Mouse (Mus musculus) hematopoietic stem cell, adult 5-6 weeks (primary cell): ENCODE measurements around the gene Sacm1l. TPM values are rescaled to one million over a fixed set of nuclear protein-coding genes. Genes with fewer than 3 reads are reported as not detected.
A peak's percentile ranks its signal among the peaks of the same experiment; 100 is the strongest.

Experiments
- ATAC-seq, 2 experiments: fragments of 125-278 bp in 1 of 2; replicated peaks in 1 of 2; 2 replicates each; pipeline ENCODE4 v1.8.0; 2016 to 2017; ENCODE audit warnings: inconsistent platforms in 2 of 2, mild to moderate bottlenecking in 2 of 2, moderate number of reproducible peaks in 2 of 2, low read depth in 1 of 2, moderate TSS enrichment in 1 of 2; ENCODE audit not compliant: low FRiP score in 2 of 2, poor library complexity in 2 of 2, severe bottlenecking in 2 of 2, insufficient read depth in 1 of 2, low TSS enrichment in 1 of 2
- total RNA-seq: library from RNA; stranded (forward); fragments of 172-1452, 232-1000 nt; gene quantifications from 2 replicates; pipeline ENCODE4 v1.2.3, GENCODE M21; 2017

Sacm1l gene
- total RNA-seq, 1 experiment from 2014 or later, result 58.9 TPM

DNA sequence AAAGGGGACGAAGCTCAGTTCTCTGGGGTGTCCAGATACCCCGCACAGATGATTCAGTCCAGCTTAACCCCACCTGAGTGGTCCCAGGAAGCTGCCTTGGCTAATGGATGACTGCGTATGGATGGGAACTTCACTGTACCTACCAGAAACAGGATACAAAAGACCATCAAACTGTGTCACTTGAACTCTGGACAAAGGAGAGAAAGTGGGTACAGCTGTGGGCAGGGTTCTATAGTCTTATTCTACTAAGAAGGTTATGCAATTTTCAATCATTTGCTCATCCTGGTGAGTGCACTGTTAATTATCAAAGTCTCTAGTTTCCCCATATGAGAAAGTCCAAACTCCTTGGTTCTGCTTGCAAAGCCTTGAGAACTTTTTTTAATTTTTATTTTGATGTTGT is 103.4 kb downstream of the Sacm1l start:
- no peak for ATAC-seq

DNA sequence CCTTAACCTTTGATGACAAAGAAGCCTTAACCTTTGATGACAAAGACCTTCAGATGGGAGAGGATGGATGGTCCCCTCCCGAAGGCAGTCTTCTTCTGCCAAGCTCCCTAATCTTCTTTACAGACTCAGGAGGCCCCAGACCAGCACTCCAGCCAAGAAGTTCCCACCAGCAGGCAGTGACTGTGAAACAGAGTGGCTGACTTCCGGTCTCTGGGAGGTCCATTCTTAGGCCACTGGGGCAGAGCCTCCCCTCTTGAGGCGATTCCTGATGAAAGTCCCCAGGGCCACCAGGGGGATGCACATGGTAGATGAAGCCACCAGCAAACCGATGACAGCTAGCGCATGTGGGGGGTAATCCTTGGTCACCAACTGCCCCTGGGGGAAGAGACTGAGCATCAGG is 107.2 kb downstream of the Sacm1l start:
- ATAC-seq, result no peak

- ATAC-seq, result no peak
Measured at GRCm38 (mm10) chr9:123638231-123638630, 108.7 kb downstream of the Sacm1l start.

DNA sequence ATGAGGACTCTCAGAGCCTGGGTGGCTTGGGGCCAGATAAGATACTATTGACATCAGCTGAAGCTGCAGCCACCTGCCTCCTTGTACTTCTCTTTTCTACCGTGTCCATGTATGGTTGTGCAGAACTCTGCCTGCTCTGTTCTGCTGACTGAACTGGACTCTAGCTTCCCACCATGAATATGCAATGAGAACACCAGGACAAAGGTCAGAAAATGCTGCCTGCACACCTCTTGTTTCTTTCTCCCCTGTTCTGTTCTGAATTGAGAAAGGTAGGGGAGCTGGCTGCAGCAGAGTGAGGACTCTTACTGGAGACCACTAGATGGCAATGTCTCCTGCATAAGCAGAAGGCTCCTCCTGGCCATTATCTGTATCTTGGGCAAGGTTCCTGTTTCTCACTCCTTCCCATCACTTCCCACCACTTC is 109.1 kb downstream of the Sacm1l start:
- ATAC-seq, result peak; percentile 72 to 73; a peak in 3 of 4 replicates

DNA sequence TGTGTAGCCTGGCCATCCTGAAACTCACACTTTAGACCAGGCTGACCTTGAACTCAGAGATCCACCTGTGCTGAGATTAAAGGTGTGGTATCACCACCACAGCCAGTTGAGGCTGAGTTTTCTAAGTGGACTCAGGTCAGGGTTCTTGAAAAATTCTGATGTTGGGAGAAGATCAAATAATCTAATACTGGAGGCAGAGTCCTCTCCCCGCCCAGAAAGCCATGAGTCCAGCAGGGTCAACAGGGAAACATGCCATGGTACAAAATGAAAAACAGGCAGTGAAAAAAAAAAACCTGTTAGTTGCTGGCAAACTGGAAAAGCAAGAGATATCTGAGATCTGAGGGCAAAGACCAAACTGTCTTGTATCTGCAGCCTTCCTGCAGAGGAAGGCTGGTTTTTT is 110.5 kb downstream of the Sacm1l start:
- no peak for ATAC-seq

Other genes starting within 250 kb of the Sacm1l start
- 18.6 and 96.4 TPM in 2 replicates for gene Lars2, start 162.8 kb upstream of the Sacm1l start, total RNA-seq
- 18.2 and 25.5 TPM in 2 replicates for gene Limd1, start 51.1 kb upstream of the Sacm1l start, total RNA-seq
- 0.69 and 1.0 TPM in 2 replicates for gene Slc6a20b, start 102.8 kb downstream of the Sacm1l start, total RNA-seq
- 4.6 and 9.4 TPM in 2 replicates for gene Ccr9, start 148.7 kb downstream of the Sacm1l start, total RNA-seq
- 1.6 TPM in 1 of 2 replicates, not detected in the other for gene Slc6a20a, start 149.1 kb downstream of the Sacm1l start, total RNA-seq
- 63.3 and 71.5 TPM in 2 replicates for gene Lztfl1, start 187.9 kb downstream of the Sacm1l start, total RNA-seq